Mouse (Mus musculus) brain, embryonic 14.5 days (tissue): Measurements from ENCODE around the gene Arsa.

Experiments used
- CTCF ChIP-seq: fragments of 200-500 bp; IDR thresholded peaks from 2 replicates; pipeline ENCODE4 v1.5.1; 2012; ENCODE audit warnings: inconsistent platforms, mild to moderate bottlenecking, moderate library complexity, borderline replicate concordance; ENCODE audit not compliant: insufficient read depth, insufficient read length; ENCODE audit errors: extremely low read depth
- POLR2A ChIP-seq: fragments of 200-500 bp; IDR thresholded peaks from 2 replicates; pipeline ENCODE4 v1.6.1; 2012; ENCODE audit warnings: mild to moderate bottlenecking, inconsistent platforms, borderline replicate concordance; ENCODE audit not compliant: poor library complexity, insufficient read depth, insufficient read length, severe bottlenecking; ENCODE audit errors: extremely low read depth

GRCm38 (mm10) chr15:89435878-89436277 is 41.3 kb downstream of the Arsa start:
- no peak for TF ChIP-seq CTCF
- TF ChIP-seq POLR2A, result no peak
